Mouse (Mus musculus) G1E (cell line): ENCODE measurements around the gene D430042O09Rik.

Experiments used
- CTCF ChIP-seq: IDR thresholded peaks from 2 replicates; pipeline ENCODE4 v1.5.1; 2012; ENCODE audit warnings: low read depth, low read length, inconsistent platforms, mixed read lengths
- GATA1 ChIP-seq: IDR thresholded peaks from 2 replicates; pipeline ENCODE4 v1.6.1; 2012; ENCODE audit warnings: borderline replicate concordance, low read length, inconsistent platforms, mixed read lengths
- POLR2AphosphoS5 ChIP-seq: IDR thresholded peaks from 2 replicates; pipeline ENCODE4 v1.6.1; 2012; ENCODE audit warnings: low read depth, low read length, inconsistent platforms; ENCODE audit not compliant: insufficient replicate concordance
- TAL1 ChIP-seq: conservative IDR thresholded peaks from 2 replicates; pipeline ENCODE4 v1.6.1; 2012; ENCODE audit warnings: low read depth, low read length, inconsistent platforms, mixed read lengths

DNA sequence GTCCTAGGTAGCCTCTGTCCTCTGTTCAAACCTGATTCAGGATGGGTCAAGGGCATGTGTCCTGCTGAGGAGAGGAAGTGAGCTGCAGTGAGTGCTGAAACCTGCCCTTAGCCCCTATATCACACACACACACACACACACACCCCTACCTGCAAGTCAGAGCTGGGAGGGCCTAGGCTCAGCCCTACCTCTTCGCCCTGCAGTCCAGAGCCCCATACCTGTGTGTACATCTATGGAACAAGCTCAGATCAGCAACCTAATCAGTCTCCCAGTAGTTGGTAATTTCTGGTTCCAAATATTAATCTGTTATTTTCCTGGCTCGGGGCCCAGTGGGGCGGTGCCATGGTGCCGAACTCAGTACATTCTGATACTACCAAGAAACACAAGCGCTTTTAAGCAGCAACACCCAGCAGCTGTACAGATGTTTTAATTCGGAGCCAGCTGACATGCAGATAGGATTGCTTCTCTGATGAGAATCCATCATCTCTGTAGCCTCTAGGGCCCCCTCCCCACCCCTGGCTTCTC lies 166.3 kb downstream of the D430042O09Rik start:
- TF ChIP-seq CTCF (no peak), TAL1 (no peak), GATA1 (no peak), POLR2AphosphoS5 (no peak)
